Comparison of ENCODE assay signal across 15 mouse cellular contexts in genomic region chr12:44283378-44283777, GRCm38 (mm10). TPM values are rescaled to one million over a fixed set of nuclear protein-coding genes. Genes with fewer than 3 reads are reported as not detected.
DNase-seq lines count a peak whose midpoint lies in the region; ATAC-seq and TF ChIP-seq lines count a peak whose summit lies in the region.
"Had no signal": no experiment of that assay in that cellular context is flagged by ENCODE, and none has a peak within 500 bp of the region (broad histone marks: within the 10 kb centered on the region; RNA-seq: fewer than 3 reads in every experiment).

No protein-coding gene starts in this region.

- H3K27me3 ChIP-seq in heart, embryonic 13.5 days (replicated peaks), result no peaks in the 10 kb centered on the region
- no peaks in the 10 kb centered on the region for H3K27me3 ChIP-seq in midbrain, postnatal 0 days (ENCODE audit: insufficient read depth, low read length)
- H3K27me3 ChIP-seq: embryonic facial prominence, embryonic 15.5 days; forebrain, embryonic 13.5 days; neural tube, embryonic 15.5 days had no signal

- TF ChIP-seq CTCF in midbrain, postnatal 0 days (IDR thresholded peaks at IDR 0.05), result no peak

- WGBS in heart, embryonic 13.5 days, result 57% methylated on average over 9 of the region's 9 CpGs
- 72% methylated on average over 9 of the region's 9 CpGs for WGBS in midbrain, postnatal 0 days

- peaks cover 3% of the 10 kb centered on the region; the same call in 1 of the 2 replicates for H3K4me1 ChIP-seq in brown adipose tissue, adult 24 weeks (ENCODE audit: control insufficient read depth, insufficient read depth, insufficient read length, low read length)
- peaks cover 10% of the 10 kb centered on the region for H3K4me1 ChIP-seq in heart, embryonic 13.5 days
- H3K4me1 ChIP-seq in midbrain, postnatal 0 days (ENCODE audit: insufficient read depth, low read length), result no peaks in the 10 kb centered on the region
- H3K4me1 ChIP-seq: embryonic facial prominence, embryonic 15.5 days; forebrain, embryonic 13.5 days; hindbrain, embryonic 10.5 days; neural tube, embryonic 15.5 days had no signal

- peak overlapping the region; percentile 35; the same call in 1 of the 2 replicates for H3K27ac ChIP-seq in brown adipose tissue, adult 24 weeks (replicated peaks; ENCODE audit: low read depth, low read length)
- 0 out of 2 replicates have a peak overlapping the region, but pooled peaks have one; percentile 37 for H3K27ac ChIP-seq in heart, embryonic 13.5 days (replicated peaks)
- no peak overlapping the region for H3K27ac ChIP-seq in midbrain, postnatal 0 days (ENCODE audit: low read depth, low read length)
- H3K27ac ChIP-seq: embryonic facial prominence, embryonic 15.5 days; forebrain, embryonic 13.5 days; hindbrain, embryonic 10.5 days; neural tube, embryonic 15.5 days had no signal

- peaks cover 30% of the 10 kb centered on the region for H3K36me3 ChIP-seq in heart, embryonic 13.5 days
- no peaks in the 10 kb centered on the region; the same call in 1 of the 2 replicates for H3K36me3 ChIP-seq in midbrain, postnatal 0 days (ENCODE audit: insufficient read depth, low read length)
- H3K36me3 ChIP-seq: embryonic facial prominence, embryonic 15.5 days had no signal

- peak; percentile 17 for DNase-seq in kidney, postnatal 14 days
- DNase-seq in kidney, adult 9 months, result no peak
- peak; percentile 52 for DNase-seq in lung, postnatal 36 days
- DNase-seq in midbrain, postnatal 0 days (ENCODE audit: low spot score), result no peak
- no peak for DNase-seq in right cerebral cortex, postnatal 10 days (ENCODE audit: low spot score in 2 of 2)
- DNase-seq: cerebellum, adult 11 months; cerebellum, postnatal 36 days had no signal

- no peak for ATAC-seq in heart, embryonic 13.5 days (ENCODE audit: extremely low read depth, insufficient number of reproducible peaks, low FRiP score, low TSS enrichment)
- no peak for ATAC-seq in midbrain, postnatal 0 days (ENCODE audit: low FRiP score)
- ATAC-seq in frontal cortex, adult (ENCODE audit: low TSS enrichment), result no peak
- ATAC-seq: CD4-positive, CD25-positive, alpha-beta regulatory T cell, adult 4 months; forebrain, embryonic 13.5 days had no signal

- no peaks in the 10 kb centered on the region for H3K9me3 ChIP-seq in heart, embryonic 13.5 days
- H3K9me3 ChIP-seq in midbrain, postnatal 0 days (ENCODE audit: low read length), result no peaks in the 10 kb centered on the region
- H3K9me3 ChIP-seq: embryonic facial prominence, embryonic 15.5 days; forebrain, embryonic 13.5 days; hindbrain, embryonic 10.5 days; neural tube, embryonic 15.5 days had no signal

- no peak overlapping the region for H3K9ac ChIP-seq in heart, embryonic 13.5 days
- H3K9ac ChIP-seq in midbrain, postnatal 0 days (replicated peaks; ENCODE audit: low read length, poor library complexity, severe bottlenecking), result no peak overlapping the region
- H3K9ac ChIP-seq: embryonic facial prominence, embryonic 15.5 days; forebrain, embryonic 13.5 days; neural tube, embryonic 15.5 days had no signal

- no peak overlapping the region for H3K4me2 ChIP-seq in heart, embryonic 13.5 days
- no peak overlapping the region for H3K4me2 ChIP-seq in midbrain, postnatal 0 days (ENCODE audit: low read depth, low read length, poor library complexity, severe bottlenecking)
- H3K4me2 ChIP-seq: embryonic facial prominence, embryonic 15.5 days; forebrain, embryonic 13.5 days; neural tube, embryonic 15.5 days had no signal

- no peak overlapping the region for H3K4me3 ChIP-seq in brown adipose tissue, adult 24 weeks (ENCODE audit: insufficient read depth, low read depth, low read length)
- H3K4me3 ChIP-seq in heart, embryonic 13.5 days, result no peak overlapping the region
- H3K4me3 ChIP-seq in midbrain, postnatal 0 days (ENCODE audit: low read depth, low read length), result no peak overlapping the region
- H3K4me3 ChIP-seq: embryonic facial prominence, embryonic 15.5 days; forebrain, embryonic 13.5 days; hindbrain, embryonic 10.5 days; neural tube, embryonic 15.5 days had no signal

RNA-seq across cellular contexts. Expression of gene Nrcam, which starts 45.3 kb away (rescaled TPM):
- 0.42 and 0.55 TPM in 2 replicates for polyA plus RNA-seq in brown adipose tissue, adult 24 weeks (2012; ENCODE audit: insufficient read depth, insufficient read length, missing spikeins)
- polyA plus RNA-seq in heart, embryonic 13.5 days (2015; fragmentation: Nextera tagmentation; extraction: Ambion mirVana), result 0.88 and 1.1 TPM in 2 replicates
- 173 and 193 TPM in 2 replicates for total RNA-seq in midbrain, postnatal 0 days (2014; rRNA removed)
- polyA plus RNA-seq in midbrain, postnatal 0 days (2015; fragmentation: Nextera tagmentation; extraction: Ambion mirVana), result 95.3 and 109 TPM in 2 replicates
- polyA plus RNA-seq: CD4-positive, CD25-positive, alpha-beta regulatory T cell, adult 4 months had no signal

Comparison
In these comparisons a context has a peak if more than half of its experiments do, and no peak if none do; other contexts are left out.
1. DNase-seq: peak in kidney, postnatal 14 days (single experiment) and lung, postnatal 36 days (single experiment); none in kidney, adult 9 months (single experiment), midbrain, postnatal 0 days (single experiment) and right cerebral cortex, postnatal 10 days (0 of 2).
2. RNA of gene Nrcam, which starts 45.3 kb away (polyA plus RNA-seq): 95.3 to 109 TPM in midbrain, postnatal 0 days; 0.88 to 1.1 TPM in heart, embryonic 13.5 days and 0.42 to 0.55 TPM in brown adipose tissue, adult 24 weeks; every median in the first group is over 10 times any median in the second.